Mouse (Mus musculus) activated CD4-positive, CD25-positive, alpha-beta regulatory T cell, adult 4 months (primary cell): ENCODE data around the gene Zdhhc5. TPM values are rescaled to one million over a fixed set of nuclear protein-coding genes. Genes with fewer than 3 reads are reported as not detected.
A peak's percentile ranks its signal among the peaks of the same experiment; 100 is the strongest.
"Not testable (repeated sequence)": the region's sequence is repeated elsewhere in the genome, so short reads cannot be mapped to it uniquely, and the experiment has no call there.

Experiments used
- ATAC-seq: one replicate; pipeline ENCODE4 v1.8.0; 2017
- polyA plus RNA-seq, 2 experiments: library from polyadenylated mRNA; unstranded; fragments of 100-300 nt; shearing (Covaris generic); gene quantifications; one replicate each; pipeline ENCODE4 v1.2.1; 2017

Gene Zdhhc5
- polyA plus RNA-seq, 2 experiments from 2014 or later: 13.7 to 14.5 TPM

DNA sequence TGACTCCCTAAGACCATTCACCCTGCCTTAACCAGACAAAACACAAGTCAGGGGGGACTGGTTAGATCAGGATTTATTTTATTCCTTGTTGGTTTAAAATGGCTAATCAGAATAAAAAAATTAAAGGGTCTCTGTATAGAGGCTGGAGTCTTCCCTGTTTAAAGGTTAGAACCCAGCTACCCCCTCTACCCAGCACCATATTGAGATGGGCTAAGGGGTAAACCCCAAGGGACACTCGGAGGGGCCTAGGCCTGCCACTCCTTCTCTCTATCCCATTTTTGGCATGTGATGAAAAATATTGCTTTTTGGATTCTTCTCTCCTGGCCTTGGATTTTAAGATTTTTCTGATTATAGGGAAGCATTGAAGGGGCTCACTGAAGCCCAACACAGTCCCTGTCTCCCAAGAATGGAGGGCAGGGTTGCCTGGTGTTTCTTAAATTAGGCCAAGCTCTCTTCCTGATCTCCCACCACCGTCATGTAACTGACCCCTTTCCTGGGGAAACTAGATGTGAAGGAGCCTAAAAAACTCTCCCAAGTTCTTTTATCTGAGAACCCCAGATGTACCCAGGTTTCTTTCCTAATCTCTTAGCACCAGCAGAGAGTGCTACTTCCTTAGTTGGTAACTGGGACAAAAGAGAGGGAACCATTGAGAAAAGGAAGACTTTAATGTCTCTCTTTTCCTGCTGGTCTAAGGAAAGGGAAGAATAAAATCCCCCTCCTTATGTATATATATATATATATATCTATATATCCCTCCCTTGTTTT is 26.7 kb downstream of the Zdhhc5 start:
- no peak for ATAC-seq

DNA sequence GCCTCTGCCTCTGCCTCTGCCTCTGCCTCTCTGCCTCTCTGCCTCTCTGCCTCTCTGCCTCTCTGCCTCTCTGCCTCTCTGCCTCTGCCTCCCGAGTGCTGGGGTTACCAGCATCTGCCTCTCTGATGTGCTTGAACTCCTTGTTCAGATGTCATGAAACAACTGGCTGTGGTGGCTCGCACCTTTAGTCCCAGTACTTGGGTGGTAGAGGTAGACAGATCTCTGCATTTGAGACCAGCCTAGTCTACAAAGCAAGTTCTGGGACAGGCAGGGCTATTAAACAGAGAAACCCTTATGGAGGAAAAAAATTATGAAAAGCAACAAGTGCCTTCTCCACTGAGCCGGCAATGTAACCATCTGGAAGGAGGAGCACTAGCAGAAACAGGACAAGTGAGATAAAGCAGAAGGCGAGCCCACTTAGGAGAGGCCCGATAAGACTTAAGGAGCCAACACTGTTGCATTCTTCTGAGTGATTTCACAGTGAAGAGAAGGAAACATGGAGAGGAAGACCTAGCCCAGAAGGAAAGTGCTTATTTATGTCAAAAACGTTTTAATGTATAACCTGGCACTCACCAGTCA is 32.3 kb downstream of the Zdhhc5 start:
- ATAC-seq: no peak

GRCm38 (mm10) chr2:84679016-84679415 is 36.0 kb downstream of the Zdhhc5 start, which contains the start of gene Tmx2:
Gene Tmx2, minus strand, starts transcription at chr2:84679140.
- no peak for ATAC-seq

DNA sequence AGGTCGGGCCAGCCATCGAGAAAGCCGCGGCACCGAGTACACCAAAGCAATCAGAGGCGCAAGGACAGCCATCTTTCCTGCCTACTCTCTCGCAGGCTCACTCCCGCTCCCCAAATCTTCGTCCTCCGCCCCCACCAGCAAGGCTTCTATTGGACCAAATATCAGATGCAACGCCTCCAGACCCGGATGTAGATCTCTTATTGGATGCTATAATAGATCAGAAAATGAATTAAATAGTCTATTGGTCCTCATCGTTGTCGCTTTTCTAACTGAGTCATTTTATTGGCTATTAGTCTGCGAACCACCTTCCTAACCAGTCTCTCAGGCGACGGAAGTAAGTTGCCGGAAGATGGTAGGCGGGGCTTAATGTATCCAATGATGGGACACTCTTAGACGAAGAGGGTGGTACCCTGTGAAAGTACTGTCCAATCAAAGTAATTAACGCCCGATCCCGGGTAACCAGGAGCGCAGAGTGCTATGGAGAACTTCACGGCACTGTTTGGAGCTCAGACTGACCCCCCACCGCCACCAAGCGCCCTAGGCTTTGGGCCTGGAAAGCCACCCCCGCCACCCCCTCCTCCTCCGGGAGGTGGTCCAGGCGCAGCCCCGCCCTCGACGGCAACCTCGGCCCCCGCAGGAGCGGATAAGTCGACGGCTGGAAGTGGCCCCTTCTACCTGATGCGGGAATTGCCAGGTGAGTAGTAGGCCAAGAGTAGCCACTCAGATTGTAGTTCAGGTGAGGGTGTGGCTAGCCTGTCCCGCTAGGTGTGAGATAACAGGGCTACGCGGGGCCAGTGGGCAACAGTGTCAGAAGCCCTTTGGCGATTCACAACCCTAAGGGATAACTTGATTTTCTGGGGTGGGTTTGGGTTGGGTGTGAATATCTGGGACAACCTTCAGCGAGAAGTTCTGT is 36.8 kb downstream of the Zdhhc5 start, which contains the start of the genes Gm28635 and Med19:
Gene Gm28635, minus strand, starts transcription at position 74 of the 913 bp plus-strand sequence.
Gene Med19, plus strand, starts transcription at position 435 of the 913 bp plus-strand sequence.
- peak; percentile 98 for ATAC-seq

GRCm38 (mm10) chr2:84677270-84677967 is 37.6 kb downstream of the Zdhhc5 start:
- ATAC-seq: peak; percentile 1

- not testable (repeated sequence) for ATAC-seq
Measured at GRCm38 (mm10) chr2:84671535-84671934, 43.4 kb downstream of the Zdhhc5 start.

GRCm38 (mm10) chr2:84670569-84670933 is 44.4 kb downstream of the Zdhhc5 start, which contains the start of gene Selenoh:
Gene Selenoh, minus strand, starts transcription at chr2:84670770.
- peak; percentile 100 for ATAC-seq

DNA sequence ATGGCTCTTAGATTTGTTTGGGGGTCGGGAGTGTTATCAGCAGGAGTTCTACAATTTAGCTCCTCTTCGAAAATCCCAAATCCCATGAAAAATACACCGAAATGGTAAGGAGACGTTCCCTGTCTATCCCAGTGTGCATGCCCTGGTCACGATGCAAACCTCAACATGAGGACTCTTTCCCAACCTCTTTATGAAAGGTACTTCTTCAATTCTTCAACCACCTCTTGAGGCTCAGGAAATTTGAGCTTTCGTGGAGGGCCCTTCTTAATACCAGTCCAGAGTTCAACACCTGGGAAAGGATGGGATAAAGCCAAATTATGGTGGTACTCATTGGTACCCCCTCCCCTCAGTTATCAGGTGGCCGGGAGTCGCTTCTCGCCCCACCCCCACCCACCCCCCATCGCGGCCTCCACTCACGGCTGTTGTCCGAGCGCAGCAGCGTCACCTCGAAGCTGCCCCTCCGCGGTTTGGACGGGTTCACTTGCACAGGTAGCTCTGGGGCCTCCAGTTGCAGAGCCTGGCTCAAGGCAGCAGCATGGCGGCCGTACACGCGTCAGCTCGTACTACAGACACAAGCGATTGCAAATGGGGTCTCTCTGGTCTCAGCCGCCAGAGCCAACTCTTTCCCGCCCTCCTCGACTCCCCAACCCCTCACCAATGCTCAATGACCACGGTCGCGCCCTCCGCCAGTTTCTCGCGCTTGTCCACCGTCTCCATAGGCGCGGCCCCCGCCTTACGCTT is 45.0 kb downstream of the Zdhhc5 start:
- peak; percentile 21 for ATAC-seq

DNA sequence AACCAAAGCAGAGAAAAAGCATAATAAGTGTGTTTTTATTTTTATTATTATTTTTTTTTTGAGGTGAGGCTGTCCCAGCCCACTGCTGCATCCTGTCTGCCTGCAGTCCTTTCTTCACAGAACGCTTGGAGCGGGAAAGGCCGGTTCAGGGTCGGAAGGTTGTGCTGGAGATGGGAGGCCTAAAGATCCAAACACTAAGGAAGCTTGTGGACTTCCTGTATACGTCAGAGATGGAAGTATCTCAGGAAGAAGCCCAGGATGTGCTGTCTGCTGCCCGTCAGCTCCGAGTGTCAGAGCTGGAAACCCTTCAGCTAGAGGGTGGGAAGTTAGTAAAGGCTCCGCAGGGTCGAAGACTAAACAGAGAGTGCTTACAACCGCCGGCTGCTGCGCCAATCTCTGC is 48.9 kb downstream of the Zdhhc5 start:
- no peak for ATAC-seq

DNA sequence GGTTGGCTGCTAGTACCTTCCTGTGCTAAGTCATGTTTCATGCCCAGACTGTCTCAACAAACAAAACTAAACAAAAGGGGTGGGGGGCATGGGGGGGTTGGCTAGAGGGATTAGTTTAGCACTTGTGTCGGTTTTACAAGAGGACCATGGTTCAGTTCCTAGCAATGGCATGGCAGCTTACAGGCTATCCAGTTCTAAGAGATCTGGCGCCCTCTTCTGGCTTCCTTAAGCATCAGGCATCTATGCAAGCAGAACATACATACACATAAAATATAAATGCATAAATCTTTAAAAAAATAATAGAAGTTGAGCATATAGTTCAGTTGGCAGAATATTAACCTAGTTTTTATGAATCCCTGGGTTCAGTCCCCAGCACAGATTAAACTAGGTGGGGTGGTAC is 52.1 kb downstream of the Zdhhc5 start:
- peak; percentile 33 for ATAC-seq

DNA sequence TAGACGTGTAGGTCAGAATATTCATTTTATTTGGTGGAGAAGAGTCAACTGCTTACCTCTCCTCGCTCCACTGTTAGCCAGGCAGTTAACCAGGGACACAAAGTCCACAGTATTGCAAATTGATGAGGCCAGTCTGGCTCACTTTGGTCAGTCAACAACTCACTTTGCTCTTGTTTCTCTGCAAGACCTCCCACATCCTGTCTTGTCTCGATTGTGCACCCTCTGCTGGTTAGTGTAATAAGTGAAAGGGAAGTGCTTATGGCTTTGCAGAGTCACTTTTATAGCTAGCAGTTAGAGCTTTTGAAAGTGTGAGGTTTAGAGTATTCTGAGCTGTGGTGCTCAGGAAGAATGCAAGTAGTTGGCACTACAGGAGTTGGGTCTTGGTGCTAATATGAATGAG is 54.7 kb downstream of the Zdhhc5 start:
- peak; percentile 92 for ATAC-seq

DNA sequence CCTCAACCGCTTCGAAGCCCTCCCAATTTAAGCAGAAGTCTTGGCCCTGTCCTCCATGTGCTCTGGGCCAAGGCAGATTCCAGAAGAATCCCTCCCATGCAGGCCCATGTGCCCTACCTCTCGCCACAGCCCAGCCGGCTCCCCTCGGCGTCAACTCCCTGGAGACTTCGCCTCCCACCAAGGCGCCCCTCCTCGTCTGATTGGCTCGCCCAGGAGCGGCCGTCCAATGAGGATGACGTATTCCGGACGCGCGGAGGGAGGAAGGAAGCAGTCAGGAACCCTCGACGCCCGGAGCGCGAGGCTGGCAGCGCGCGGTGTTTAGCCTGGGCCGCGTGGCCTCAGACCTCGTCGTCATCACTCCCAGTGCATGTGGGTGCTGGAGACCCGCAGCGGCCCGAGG is 56.2 kb downstream of the Zdhhc5 start, which contains the start of gene Btbd18:
Gene Btbd18, plus strand, starts transcription at position 274 of the 400 bp plus-strand sequence.
- no peak for ATAC-seq

- no peak for ATAC-seq
Measured at GRCm38 (mm10) chr2:84655864-84656263, 59.1 kb downstream of the Zdhhc5 start.

DNA sequence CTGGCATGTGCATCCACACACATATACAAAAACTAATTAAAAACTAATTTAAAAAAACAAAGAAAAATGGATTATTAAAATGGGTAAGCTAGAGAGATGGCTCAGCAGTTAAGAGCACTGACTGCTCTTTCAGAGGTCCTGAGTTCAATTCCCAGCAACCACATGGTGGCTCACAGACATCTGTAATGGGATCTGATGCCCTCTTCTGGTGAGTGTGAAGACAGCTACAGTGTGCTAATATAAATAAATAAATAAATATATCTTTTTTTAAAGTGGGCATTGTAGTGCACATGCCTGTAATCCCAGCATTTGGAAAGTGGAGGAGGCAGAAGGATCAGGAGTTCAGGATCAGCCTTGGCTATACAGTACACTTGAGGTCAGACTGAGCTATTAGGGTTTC is 61.6 kb downstream of the Zdhhc5 start:
- ATAC-seq: no peak

DNA sequence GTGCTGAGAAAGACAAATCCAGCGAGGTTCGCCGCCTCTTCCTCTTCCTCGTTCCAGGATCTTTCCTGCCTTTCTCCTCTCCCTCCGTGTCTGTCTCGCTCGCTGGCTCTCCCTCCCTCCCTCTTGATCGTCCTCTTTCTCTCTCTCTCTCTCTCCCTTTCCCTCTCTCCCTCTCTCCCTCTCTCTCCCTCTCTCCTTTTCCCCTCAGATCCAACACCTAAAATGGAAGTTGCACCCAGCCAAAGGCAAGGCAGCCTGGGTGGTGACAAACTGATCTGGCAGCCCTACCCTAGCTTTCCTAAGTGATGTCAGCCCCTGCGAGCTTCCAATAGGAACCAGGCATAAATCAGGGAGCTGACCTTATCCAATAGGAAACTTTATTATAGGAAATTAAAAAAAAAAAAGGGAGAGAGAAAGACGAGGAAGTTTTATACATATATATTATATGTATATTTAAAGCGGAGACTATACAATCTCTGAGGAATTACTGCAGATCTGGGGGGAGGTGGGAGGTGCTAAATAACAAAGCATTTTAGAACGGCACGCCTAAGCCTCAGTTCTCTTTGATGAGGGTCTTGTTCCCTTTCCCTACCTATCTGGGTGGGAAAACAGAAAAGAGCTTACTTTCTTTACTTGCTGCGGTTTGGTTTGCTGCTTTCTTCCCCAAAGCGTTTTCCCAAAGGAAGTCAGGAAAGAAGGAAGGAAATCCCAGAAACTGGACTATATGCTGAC is 64.3 kb downstream of the Zdhhc5 start, which contains the start of gene Ctnnd1:
Gene Ctnnd1, minus strand, starts transcription at position 302 of the 732 bp plus-strand sequence.
- no peak for ATAC-seq

GRCm38 (mm10) chr2:84649674-84650073 is 65.3 kb downstream of the Zdhhc5 start:
- no peak for ATAC-seq

- ATAC-seq: no peak
Measured at GRCm38 (mm10) chr2:84648369-84648768, 66.6 kb downstream of the Zdhhc5 start.

DNA sequence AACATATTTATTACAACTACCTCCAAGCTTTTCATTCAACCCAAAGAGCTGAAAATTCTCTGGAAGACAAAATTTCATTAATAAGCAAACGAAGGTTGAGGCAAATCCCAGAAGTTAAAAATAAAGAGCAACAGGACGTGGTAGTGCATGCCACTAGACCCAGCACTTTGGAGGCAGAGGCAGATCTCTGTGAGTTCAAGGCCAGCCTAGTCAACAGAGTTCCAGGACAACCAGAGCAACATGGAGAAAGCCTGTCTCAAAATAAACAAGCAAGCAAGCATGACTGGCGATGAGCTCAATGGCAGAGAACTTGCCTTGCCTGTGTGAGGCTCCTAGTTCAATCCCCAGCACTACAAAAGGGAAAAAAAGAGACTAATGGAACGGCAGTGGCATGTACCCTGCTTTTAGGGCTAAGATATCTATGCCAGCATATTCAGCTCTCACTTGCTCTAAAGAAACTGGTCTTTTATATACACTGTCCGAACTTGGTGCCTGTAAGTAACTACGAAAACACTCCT is 67.9 kb downstream of the Zdhhc5 start:
- no peak for ATAC-seq

GRCm38 (mm10) chr2:84646138-84646537 is 68.8 kb downstream of the Zdhhc5 start:
- ATAC-seq: no peak

GRCm38 (mm10) chr2:84640833-84641232 is 74.1 kb downstream of the Zdhhc5 start:
- ATAC-seq: no peak
